Mouse (Mus musculus): Measurements from ENCODE around the gene Surf1. TPM values are rescaled to one million over a fixed set of nuclear protein-coding genes. Genes with fewer than 3 reads are reported as not detected.

Gene Surf1
- 10 to 100 TPM; 52.3 to 66.8 TPM for total RNA-seq (2023)

DNA sequence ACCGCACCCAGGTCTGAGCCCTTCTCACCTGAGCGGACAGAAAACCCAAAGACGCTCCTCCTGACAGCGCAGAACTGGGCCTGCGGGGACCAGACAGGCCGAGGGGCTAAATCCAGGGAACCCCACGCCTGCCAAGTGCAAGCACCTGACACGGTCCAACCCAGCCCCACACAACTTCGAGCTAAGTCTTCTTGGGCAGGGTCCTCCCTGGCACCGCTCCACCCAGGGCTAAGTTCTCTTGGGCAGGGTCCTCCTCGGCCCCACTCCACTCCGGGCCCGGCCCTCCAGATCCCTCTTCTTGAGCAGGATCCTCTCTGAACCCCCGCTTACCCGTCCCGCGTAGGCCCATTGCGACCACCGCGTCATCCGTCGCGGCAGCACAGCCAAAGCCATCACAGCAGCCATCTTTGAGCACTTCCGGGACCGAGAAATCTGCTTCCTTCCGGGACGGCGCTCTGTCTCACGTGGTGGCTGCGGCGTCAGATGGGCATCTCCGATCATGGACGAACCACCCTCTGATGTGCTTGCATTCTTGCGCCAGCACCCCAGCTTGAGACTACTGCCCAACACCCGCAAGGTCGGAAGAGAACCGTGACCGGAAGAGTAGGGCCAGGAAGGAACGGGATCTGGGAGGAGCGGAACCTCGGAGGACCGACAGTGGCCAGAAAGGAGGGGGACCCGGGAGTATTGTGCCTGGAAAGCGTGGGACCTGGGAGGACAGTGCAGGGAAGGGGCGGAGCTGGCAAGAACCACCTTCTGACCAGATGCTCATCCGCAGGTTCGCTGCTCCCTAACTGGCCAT lies at the start of gene Surf1, which contains the start of gene Surf2:
TSS of gene Surf1 (minus strand) at position 604 of the 802 bp plus-strand sequence.
TSS of gene Surf2 (plus strand) at position 441 of the 802 bp plus-strand sequence.

DNA sequence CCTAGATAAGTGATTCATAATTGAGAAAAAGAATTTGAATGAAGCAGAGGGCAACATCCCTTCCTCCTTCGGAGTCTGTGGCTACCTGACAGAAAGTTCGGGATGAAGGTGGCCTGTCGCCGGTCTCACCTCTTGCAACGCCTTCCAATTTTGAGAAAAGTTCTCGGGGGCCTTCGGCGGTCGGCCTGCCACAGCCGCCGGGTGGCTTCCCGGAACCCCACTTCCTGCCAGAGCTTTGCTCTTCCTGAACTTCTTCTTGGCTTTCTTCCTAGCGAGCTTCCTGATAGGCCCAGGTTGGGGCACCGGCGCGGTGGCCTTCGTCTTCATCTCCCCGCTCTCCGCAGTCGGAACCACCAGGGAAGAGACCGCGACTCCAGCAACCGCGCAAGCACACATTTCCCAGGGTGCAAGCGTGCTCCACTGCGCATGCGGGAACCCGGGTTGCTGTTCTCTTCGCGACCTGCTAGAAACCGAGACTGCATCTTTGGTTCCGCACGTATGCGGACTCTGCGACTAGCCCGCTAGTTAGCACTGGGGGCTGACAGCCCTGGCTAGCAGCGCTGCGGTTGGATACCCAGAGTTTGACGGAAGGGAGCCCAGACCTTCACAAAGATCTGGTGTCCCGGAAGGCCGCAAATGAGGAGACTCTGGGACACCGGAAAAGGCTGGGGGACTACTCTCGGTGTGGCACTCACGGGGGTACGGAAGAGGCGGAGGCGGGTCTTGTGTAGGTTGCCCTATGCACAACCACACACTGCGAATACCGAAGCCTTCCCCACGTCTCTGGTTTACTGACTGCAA lies 47.8 kb upstream of the Surf1 start, which contains the start of gene Rexo4:
TSS of gene Rexo4 (minus strand) at position 464 of the 801 bp plus-strand sequence.

DNA sequence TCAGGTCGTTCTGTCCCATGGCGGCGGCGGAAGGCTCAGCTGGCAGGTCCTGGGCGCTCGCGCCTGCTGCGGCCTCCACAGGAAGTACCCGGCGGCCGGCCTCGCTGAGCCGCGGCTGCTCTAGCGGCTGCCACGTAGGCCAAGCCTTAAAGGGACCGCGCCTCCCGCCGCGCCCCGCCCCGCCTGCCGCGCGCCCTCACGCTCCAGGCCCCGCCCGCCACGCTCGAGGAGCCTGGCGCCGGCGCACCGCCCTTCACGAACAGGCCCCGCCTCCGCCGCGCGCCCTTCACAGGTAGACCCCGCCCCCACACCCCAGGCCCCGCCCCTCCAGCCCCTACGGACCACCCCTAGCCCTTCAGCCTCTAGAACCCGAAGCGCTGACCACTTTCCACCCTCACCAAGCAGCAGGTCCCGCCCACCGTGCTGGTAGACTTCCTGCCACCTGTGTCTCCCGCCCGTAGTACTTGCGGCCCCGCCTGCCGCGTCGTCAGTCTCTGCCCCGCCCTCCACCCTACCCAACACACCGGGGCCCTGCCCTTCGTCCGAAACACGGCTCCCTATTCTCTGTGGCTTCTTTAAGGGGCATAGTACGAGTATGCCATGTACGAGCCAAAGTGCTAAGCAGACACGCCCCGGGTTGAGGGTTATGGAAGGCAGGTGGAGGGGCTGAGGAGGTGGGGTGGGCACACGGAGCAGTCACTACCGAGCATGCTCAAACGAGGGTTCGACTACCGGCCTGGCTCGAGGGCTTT lies 17.1 kb upstream of the Surf1 start, which contains the start of the genes Surf4 and Stkld1:
TSS of gene Surf4 (minus strand) at position 625 of the 752 bp plus-strand sequence.
TSS of gene Stkld1 (plus strand) at position 744 of the 752 bp plus-strand sequence.

DNA sequence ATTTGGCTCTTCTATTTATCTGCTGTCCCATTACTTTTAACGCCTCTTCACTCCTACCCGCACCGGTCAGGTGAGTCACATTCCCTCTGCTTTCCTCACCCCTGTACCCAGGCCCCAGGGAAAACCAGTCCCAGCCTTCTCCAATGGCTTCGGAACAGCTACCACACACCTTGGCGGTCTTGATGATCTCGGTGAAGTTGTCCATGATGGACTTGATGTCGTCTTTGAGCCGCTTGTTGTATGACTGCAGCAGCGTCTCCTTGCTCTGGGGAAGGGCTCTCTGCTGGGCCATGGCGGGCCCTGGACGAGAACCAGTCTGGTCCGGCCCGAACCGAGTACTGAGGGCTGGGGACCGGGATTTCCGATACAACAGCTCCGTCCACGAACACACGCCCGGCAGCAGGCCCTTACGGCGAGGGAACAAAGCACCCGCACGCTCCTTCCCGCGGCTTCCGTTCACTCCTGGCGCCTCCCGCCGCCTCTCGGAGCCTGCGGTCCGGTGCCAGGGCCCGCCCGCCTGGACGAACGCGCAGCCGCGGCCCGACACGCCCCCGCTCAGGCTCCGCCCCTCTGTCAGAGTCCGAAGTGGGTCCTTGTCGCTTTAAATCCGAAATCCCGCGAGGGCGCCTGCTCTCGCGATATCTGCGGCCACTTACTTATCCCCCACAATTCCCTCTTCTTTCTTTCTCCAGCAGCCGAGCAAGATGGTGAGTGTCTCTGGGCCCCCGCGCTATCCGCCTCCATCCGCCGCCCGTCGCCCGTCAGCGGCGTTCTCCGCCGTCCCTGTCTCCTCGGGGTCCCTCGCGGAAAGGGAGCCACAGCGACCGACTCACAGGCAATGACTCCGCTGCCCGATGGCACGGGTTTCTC lies 6.0 kb downstream of the Surf1 start, which contains the start of the genes Med22 and Rpl7a:
TSS of gene Med22 (minus strand) at position 554 of the 870 bp plus-strand sequence.
TSS of gene Rpl7a (plus strand) at position 641 of the 870 bp plus-strand sequence.

DNA sequence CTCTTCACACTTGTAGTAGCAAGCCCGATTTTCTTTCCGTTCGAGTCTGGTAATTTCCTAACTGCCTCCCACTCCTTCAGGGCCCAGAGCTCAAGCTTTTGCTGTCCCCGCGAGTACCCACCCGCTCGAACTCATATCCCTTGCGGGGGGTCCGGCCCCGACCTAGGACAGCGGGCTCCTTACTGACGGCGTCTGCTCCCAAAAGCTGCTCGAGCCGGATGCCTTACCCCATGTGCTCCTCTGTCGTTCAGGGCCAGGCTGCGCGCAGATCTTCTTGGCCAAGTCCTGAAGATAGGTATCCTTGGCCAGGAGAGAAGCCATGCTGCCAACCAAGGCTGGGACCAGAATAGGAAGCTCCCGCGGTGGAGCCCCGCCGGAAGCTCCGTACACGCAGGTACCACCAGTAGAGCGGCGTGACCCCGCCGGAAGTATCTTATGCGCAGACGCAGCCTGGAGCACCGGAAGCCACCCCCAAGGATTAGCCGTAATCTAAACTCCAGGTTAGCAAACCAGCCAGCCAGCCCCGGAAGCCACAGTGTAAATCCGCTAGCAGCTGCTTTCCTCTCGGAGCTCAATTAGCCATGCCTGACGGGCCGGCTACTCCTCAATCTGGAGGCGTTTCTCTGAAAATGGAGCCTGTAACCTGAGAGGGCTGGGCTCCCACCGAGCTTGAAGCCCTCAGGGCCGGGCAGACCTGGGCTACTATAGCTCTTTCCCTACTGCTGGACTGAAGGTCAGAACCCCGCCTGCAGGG lies 13.7 kb downstream of the Surf1 start, which contains the start of gene Surf6:
TSS of gene Surf6 (minus strand) at position 413 of the 754 bp plus-strand sequence.

DNA sequence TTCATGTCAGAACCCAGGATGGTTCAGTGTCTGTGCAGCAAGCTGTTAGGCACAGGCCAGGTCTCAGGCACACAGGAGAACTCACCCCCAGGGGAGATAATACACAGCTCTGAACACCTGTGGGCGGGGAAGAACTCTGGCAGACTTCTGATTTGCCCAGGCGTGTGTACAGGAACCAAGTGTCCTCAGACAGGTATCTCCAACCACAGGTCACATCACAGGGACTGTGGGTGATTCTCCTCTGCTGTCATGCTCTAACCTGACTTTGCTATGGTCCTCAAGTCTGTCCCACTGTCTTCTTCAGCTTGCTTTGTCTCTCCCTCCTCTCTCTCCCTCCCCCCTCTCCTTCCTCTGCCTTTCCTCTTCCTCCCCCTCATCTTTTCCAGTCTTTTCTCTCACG lies 51.5 kb downstream of the Surf1 start, which contains the start of gene Abo:
TSS of gene Abo (minus strand) at position 101 of the 400 bp plus-strand sequence.

Other genes starting within 250 kb of the Surf1 start
- not detected for gene Lcn4, start 245.2 kb downstream of the Surf1 start, total RNA-seq (2023)
- gene Abo, start 51.6 kb downstream of the Surf1 start, total RNA-seq (2023), result not detected
- gene Surf6, start 13.7 kb downstream of the Surf1 start, total RNA-seq (2023), result 10 to 100 TPM; 74.0 to 78.5 TPM
- gene Med22, start 5.9 kb downstream of the Surf1 start, total RNA-seq (2023), result 10 to 100 TPM; 19.9 to 22.1 TPM
- gene Rpl7a, start 5.8 kb downstream of the Surf1 start, total RNA-seq (2023), result 100 to 1,000 TPM; 644 to 653 TPM
- 10 to 100 TPM; 53.4 to 54.6 TPM for gene Surf2, start 163 bp downstream of the Surf1 start, total RNA-seq (2023)
- gene Surf4, start 17.4 kb upstream of the Surf1 start, total RNA-seq (2023), result 10 to 100 TPM; 63.6 to 66.3 TPM
- gene Stkld1, start 17.5 kb upstream of the Surf1 start, total RNA-seq (2023), result not detected
- gene Rexo4, start 47.9 kb upstream of the Surf1 start, total RNA-seq (2023), result 10 to 100 TPM; 82.9 to 87.7 TPM
- under 1 TPM; 0.15 to 0.27 TPM for gene Adamts13, start 56.9 kb upstream of the Surf1 start, total RNA-seq (2023)
- gene Cacfd1, start 93.4 kb upstream of the Surf1 start, total RNA-seq (2023), result 10 to 100 TPM; 39.1 to 43.9 TPM
- 10 to 100 TPM in 1 of 2 experiments, 1 to 10 TPM in 1; 9.9 to 10.5 TPM for gene Slc2a6, start 111.5 kb upstream of the Surf1 start, total RNA-seq (2023)
- not detected for gene Mymk, start 155.6 kb upstream of the Surf1 start, total RNA-seq (2023)
- gene Adamtsl2, start 162.8 kb upstream of the Surf1 start, total RNA-seq (2023), result 1 to 10 TPM; 4.2 to 5.8 TPM
- gene Fam163b, start 226.0 kb upstream of the Surf1 start, total RNA-seq (2023), result not detected
- not detected for gene Dbh, start 248.7 kb upstream of the Surf1 start, total RNA-seq (2023)